Comparison of ENCODE assay signal across 37 mouse cellular contexts in the genomic region with DNA sequence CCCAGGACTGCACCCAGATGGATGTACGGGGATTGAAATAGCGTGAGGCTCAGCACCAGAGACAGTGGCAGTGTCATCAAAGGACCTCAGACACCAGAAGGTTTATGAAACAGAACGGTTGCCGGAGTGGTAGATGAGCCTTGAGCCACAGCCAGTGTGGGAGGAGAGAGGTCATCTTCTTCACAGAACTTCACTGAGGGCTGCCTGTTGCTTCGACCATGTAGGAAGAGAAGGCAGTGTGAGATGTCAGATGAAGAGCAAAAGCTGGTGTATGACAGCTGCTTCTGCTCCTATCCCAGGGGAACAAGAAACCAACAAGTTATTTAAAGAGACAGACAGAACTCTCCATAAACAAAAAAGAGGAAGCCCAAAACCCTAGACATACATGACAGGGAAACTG. TPM values are rescaled to one million over a fixed set of nuclear protein-coding genes. Genes with fewer than 3 reads are reported as not detected.
A peak's percentile ranks its signal among the peaks of the same experiment; 100 is the strongest.
DNase-seq lines count a peak whose midpoint lies in the region; ATAC-seq and TF ChIP-seq lines count a peak whose summit lies in the region.
"Had no signal": no experiment of that assay in that cellular context is flagged by ENCODE, and none has a peak within 500 bp of the region (broad histone marks: within the 10 kb centered on the region; RNA-seq: fewer than 3 reads in every experiment).

No protein-coding gene starts in this region.

- peaks cover 11% of the 10 kb centered on the region for H3K4me1 ChIP-seq in kidney, postnatal 0 days (replicated peaks; ENCODE audit: insufficient read depth, low read length)
- peaks cover 75% of the 10 kb centered on the region for H3K4me1 ChIP-seq in megakaryocyte, embryonic 14.5 days

- no peak for ATAC-seq in kidney, postnatal 0 days (replicated peaks; ENCODE audit: low FRiP score, low read depth)
- ATAC-seq in megakaryocyte, adult 5-6 weeks (ENCODE audit: poor library complexity, severe bottlenecking) = no peak
- ATAC-seq: forebrain, embryonic 16.5 days; hindbrain, embryonic 16.5 days; liver, postnatal 0 days; midbrain, embryonic 13.5 days had no signal

- no peaks in the 10 kb centered on the region for H3K9me3 ChIP-seq in kidney, postnatal 0 days (replicated peaks; ENCODE audit: low read length)
- no peaks in the 10 kb centered on the region for H3K9me3 ChIP-seq in megakaryocyte, embryonic 14.5 days
- H3K9me3 ChIP-seq: embryonic facial prominence, embryonic 12.5 days; limb, embryonic 12.5 days; midbrain, embryonic 13.5 days; stomach, embryonic 15.5 days had no signal

- DNase-seq in kidney, postnatal 0 days (ENCODE audit: low spot score) = peak; percentile 46
- DNase-seq in kidney, adult 11 months = no peak
- DNase-seq in lung, postnatal 10 days = peak; percentile 32
- no peak for DNase-seq in cerebellum, postnatal 14 days
- DNase-seq in embryo, embryonic 11 days = no peak
- DNase-seq: adrenal gland, adult 8-10 months; B cell, adult 2 months; cerebellum, adult 2 months; cerebellum, postnatal 25 days; gastrocnemius, adult 2 months; gastrocnemius, postnatal 36 days; heart, adult 2 months; heart, postnatal 14 days; kidney, adult 8-10 months; kidney, postnatal 25 days; liver, postnatal 0 days; retina, postnatal 1 day; right cerebral cortex, postnatal 14 days had no signal

- no peak overlapping the region for H3K9ac ChIP-seq in kidney, postnatal 0 days (ENCODE audit: low read depth, low read length)
- H3K9ac ChIP-seq: embryonic facial prominence, embryonic 12.5 days; limb, embryonic 12.5 days; liver, postnatal 0 days; midbrain, embryonic 13.5 days; stomach, embryonic 15.5 days had no signal

- H3K27ac ChIP-seq in kidney, postnatal 0 days = no peak overlapping the region
- H3K27ac ChIP-seq: embryonic facial prominence, embryonic 12.5 days; gastrocnemius, adult 2 months; heart, adult 2 months; limb, embryonic 12.5 days; midbrain, embryonic 13.5 days; stomach, embryonic 15.5 days had no signal

- H3K4me2 ChIP-seq in kidney, postnatal 0 days (ENCODE audit: low read length) = no peak overlapping the region
- H3K4me2 ChIP-seq: embryonic facial prominence, embryonic 12.5 days; limb, embryonic 12.5 days; midbrain, embryonic 13.5 days; stomach, embryonic 15.5 days had no signal

- peaks cover 10% of the 10 kb centered on the region; the same call in 1 of the 2 replicates for H3K27me3 ChIP-seq in kidney, postnatal 0 days (ENCODE audit: insufficient read depth, low read length)
- H3K27me3 ChIP-seq in megakaryocyte, embryonic 14.5 days (replicated peaks) = peaks cover 18% of the 10 kb centered on the region

- H3K4me3 ChIP-seq in kidney, postnatal 0 days (replicated peaks; ENCODE audit: low read depth, low read length) = no peak overlapping the region
- peak overlapping the region; percentile 38 for H3K4me3 ChIP-seq in megakaryocyte, embryonic 14.5 days (replicated peaks)
- H3K4me3 ChIP-seq: embryonic facial prominence, embryonic 12.5 days; gastrocnemius, adult 2 months; heart, adult 2 months; limb, embryonic 12.5 days; midbrain, embryonic 13.5 days; stomach, embryonic 15.5 days had no signal

- H3K36me3 ChIP-seq in kidney, postnatal 0 days (ENCODE audit: insufficient read depth, low read length) = no peaks in the 10 kb centered on the region
- peaks cover 57% of the 10 kb centered on the region for H3K36me3 ChIP-seq in megakaryocyte, embryonic 14.5 days (replicated peaks; ENCODE audit: low read length)
- H3K36me3 ChIP-seq: embryonic facial prominence, embryonic 12.5 days; limb, embryonic 12.5 days; midbrain, embryonic 13.5 days; stomach, embryonic 15.5 days had no signal

- TF ChIP-seq CTCF in kidney, postnatal 0 days (IDR thresholded peaks at IDR 0.05; ENCODE audit: low read depth) = no peak

- WGBS in kidney, postnatal 0 days = 30% methylated on average over 5 of the region's 5 CpGs

RNA-seq across cellular contexts. Expression of gene Gp5, which starts 6.3 kb away (rescaled TPM):
- 0.14 and 0.16 TPM in 2 replicates for polyA plus RNA-seq in kidney, postnatal 0 days (2015; fragmentation: Nextera tagmentation; extraction: Ambion mirVana)
- polyA plus RNA-seq in megakaryocyte, embryonic 14.5 days (2012; ENCODE audit: insufficient read depth, low replicate concordance) = 1,707 and 3,704 TPM in 2 replicates
- 0.07 and 0.38 TPM in 2 replicates for total RNA-seq in megakaryocyte, adult 5-6 weeks (2015)
- total RNA-seq in megakaryocyte, adult 5-6 weeks (2017) = not detected in 2 replicates
- total RNA-seq: gastrocnemius, adult 2 months; gastrocnemius, postnatal 36 days had no signal

RNA-seq across cellular contexts. Expression of gene Lrrc15, which starts 21.2 kb away (rescaled TPM):
- 0.78 and 0.84 TPM in 2 replicates for polyA plus RNA-seq in kidney, postnatal 0 days (2015; fragmentation: Nextera tagmentation; extraction: Ambion mirVana)
- polyA plus RNA-seq in megakaryocyte, embryonic 14.5 days (2012; ENCODE audit: insufficient read depth, low replicate concordance) = 0.11 TPM in 1 of 2 replicates, not detected in the other
- total RNA-seq in megakaryocyte, adult 5-6 weeks (2015) = not detected in 2 replicates
- total RNA-seq in megakaryocyte, adult 5-6 weeks (2017) = not detected in 2 replicates
- total RNA-seq: left cerebral cortex, adult 18-20 months; left cerebral cortex, postnatal 25 days; liver, adult 2 months; megakaryocyte-erythroid progenitor cell, adult 5-6 weeks had no signal
- polyA plus RNA-seq: cerebellum, adult 2 months; liver, adult 2 months; small intestine, adult 2 months had no signal

RNA-seq across cellular contexts. Expression of gene Cpn2, which starts 36.9 kb away (rescaled TPM):
- not detected in 2 replicates for polyA plus RNA-seq in kidney, postnatal 0 days (2015; fragmentation: Nextera tagmentation; extraction: Ambion mirVana)
- not detected in 2 replicates for polyA plus RNA-seq in megakaryocyte, embryonic 14.5 days (2012; ENCODE audit: insufficient read depth, low replicate concordance)
- total RNA-seq in megakaryocyte, adult 5-6 weeks (2015) = not detected in 2 replicates
- not detected in 2 replicates for total RNA-seq in megakaryocyte, adult 5-6 weeks (2017)
- total RNA-seq: ES-E14; gastrocnemius, adult 2 months; gastrocnemius, postnatal 36 days; layer of hippocampus, adult 18-20 months; layer of hippocampus, postnatal 10 days; left cerebral cortex, adult 18-20 months; left cerebral cortex, postnatal 25 days; megakaryocyte-erythroid progenitor cell, adult 5-6 weeks had no signal
- polyA plus RNA-seq: cerebellum, adult 2 months; embryonic facial prominence, embryonic 12.5 days; forebrain, embryonic 16.5 days; heart, embryonic 14.5 days; hindbrain, embryonic 11.5 days; hindbrain, embryonic 16.5 days; limb, embryonic 12.5 days; midbrain, embryonic 13.5 days; neural tube, embryonic 14.5 days had no signal

Comparison
In these comparisons a context has a peak if more than half of its experiments do, and no peak if none do; other contexts are left out.
1. DNase-seq: peak in kidney, postnatal 0 days (single experiment) and lung, postnatal 10 days (single experiment); none in kidney, adult 11 months (single experiment), cerebellum, postnatal 14 days (0 of 2) and embryo, embryonic 11 days (single experiment).
2. RNA of gene Gp5, which starts 6.3 kb away (polyA plus RNA-seq): 1,707 to 3,704 TPM in megakaryocyte, embryonic 14.5 days; 0.14 to 0.16 TPM in kidney, postnatal 0 days; every median in the first group is over 1,000 times any median in the second.